Mouse (Mus musculus) myocyte (in vitro differentiated cells): ENCODE results near the gene Eed. TPM values are rescaled to one million over a fixed set of nuclear protein-coding genes. Genes with fewer than 3 reads are reported as not detected.
A peak's percentile ranks its signal among the peaks of the same experiment; 100 is the strongest.

ENCODE experiments used
- H3K27me3 ChIP-seq: one replicate; pipeline ENCODE4 v1.6.1; 2011; ENCODE audit not compliant: control insufficient read depth, insufficient read depth, insufficient read length
- H3K36me3 ChIP-seq: one replicate; pipeline ENCODE4 v1.6.1; 2011; ENCODE audit not compliant: control insufficient read depth, insufficient read depth
- H3K4me2 ChIP-seq: one replicate; pipeline ENCODE4 v1.6.1; 2011; ENCODE audit warnings: low read depth, control low read depth
- H3K4me3 ChIP-seq: one replicate; pipeline ENCODE4 v1.5.1; 2011; ENCODE audit warnings: mild to moderate bottlenecking, control low read depth, moderate library complexity
- H3K79me2 ChIP-seq: one replicate; pipeline ENCODE4 v1.6.1; 2011; ENCODE audit not compliant: control insufficient read depth, insufficient read depth
- H3ac ChIP-seq: one replicate; pipeline ENCODE4 v1.6.1; 2011; ENCODE audit not compliant: control insufficient read depth, insufficient read length
- CEBPB ChIP-seq: IDR thresholded peaks from 2 replicates; pipeline ENCODE4 v1.6.1; 2011; ENCODE audit warnings: mild to moderate bottlenecking, moderate library complexity; ENCODE audit not compliant: poor library complexity, insufficient read depth, severe bottlenecking
- E2F4 ChIP-seq: IDR thresholded peaks from one replicate; pipeline ENCODE4 v1.6.1; 2011; ENCODE audit warnings: mild to moderate bottlenecking, control low read depth, moderate library complexity; ENCODE audit not compliant: insufficient read depth
- MAX ChIP-seq: IDR thresholded peaks from one replicate; pipeline ENCODE4 v1.6.1; 2011; ENCODE audit warnings: low read depth, mild to moderate bottlenecking, control low read depth
- MYOD1 ChIP-seq, 3 experiments: IDR thresholded peaks; one replicate each; pipeline ENCODE4 v1.6.1; 2011; ENCODE audit warnings: control low read depth in 2 of 3, low read depth in 2 of 3, mild to moderate bottlenecking in 2 of 3, moderate library complexity in 1 of 3; ENCODE audit not compliant: insufficient read length in 2 of 3, control insufficient read depth in 1 of 3
- MYOG ChIP-seq, 3 experiments: IDR thresholded peaks; one replicate each; pipeline ENCODE4 v1.6.1; 2011; ENCODE audit warnings: control low read depth in 2 of 3, low read depth in 2 of 3, mild to moderate bottlenecking in 2 of 3; ENCODE audit not compliant: insufficient read length in 2 of 3, control insufficient read depth in 1 of 3, insufficient read depth in 1 of 3
- POLR2A ChIP-seq: IDR thresholded peaks from one replicate; pipeline ENCODE4 v1.6.1; 2011; ENCODE audit warnings: low read depth, mild to moderate bottlenecking, control low read depth, moderate library complexity; ENCODE audit not compliant: insufficient read length
- POLR2AphosphoS2 ChIP-seq: IDR thresholded peaks from one replicate; pipeline ENCODE4 v1.6.1; 2011; ENCODE audit warnings: low read depth, control low read depth; ENCODE audit not compliant: insufficient read length
- REST ChIP-seq: IDR thresholded peaks from one replicate; pipeline ENCODE4 v1.6.1; 2011; ENCODE audit warnings: mild to moderate bottlenecking, control low read depth, moderate library complexity; ENCODE audit not compliant: insufficient read depth, insufficient read length
- SRF ChIP-seq: IDR thresholded peaks from one replicate; pipeline ENCODE4 v1.6.1; 2011; ENCODE audit warnings: low read depth; ENCODE audit not compliant: control insufficient read depth, insufficient read length
- TCF12 ChIP-seq: IDR thresholded peaks from one replicate; pipeline ENCODE4 v1.6.1; 2011; ENCODE audit warnings: mild to moderate bottlenecking, control low read depth; ENCODE audit not compliant: poor library complexity, insufficient read depth, severe bottlenecking
- TCF3 ChIP-seq: IDR thresholded peaks from one replicate; pipeline ENCODE4 v1.6.1; 2011; ENCODE audit warnings: low read depth, control low read depth; ENCODE audit not compliant: insufficient read length
- USF1 ChIP-seq: IDR thresholded peaks from one replicate; pipeline ENCODE4 v1.6.1; 2011; ENCODE audit warnings: low read depth, mild to moderate bottlenecking, control low read depth, moderate library complexity
- polyA plus RNA-seq: library from polyadenylated mRNA; unstranded; fragments of >200 nt; fragmentation: generic; extraction: Trizol; gene quantifications from one replicate; pipeline ENCODE4 v1.2.1, GENCODE M21; 2012; ENCODE audit warnings: missing spikeins

The Eed gene
- polyA plus RNA-seq, 1 experiment = 25.7 TPM

DNA sequence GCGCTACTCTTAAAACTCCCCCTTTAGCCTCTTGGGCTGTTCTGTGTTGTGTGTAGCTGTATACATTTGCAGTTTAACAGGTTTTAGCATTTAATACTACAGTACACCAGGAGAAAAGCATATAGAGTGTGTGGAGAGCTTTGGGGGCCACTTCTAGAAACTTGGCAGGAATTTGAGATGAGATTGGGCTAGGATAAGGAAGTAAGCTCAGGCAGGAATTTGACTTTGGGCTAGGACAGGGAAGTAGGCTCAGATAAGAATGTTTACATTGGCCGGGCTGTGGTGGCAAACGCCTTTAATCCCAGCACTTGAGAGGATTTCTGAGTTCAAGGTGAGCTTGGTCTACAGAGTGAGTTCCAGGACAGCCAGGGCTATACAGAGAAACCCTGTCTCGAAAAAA is 31.4 kb downstream of the Eed start:
- Histone ChIP-seq H3K79me2 (no peaks in the 10 kb centered on the region), H3K4me2 (no peak overlapping the region), H3ac (no peak overlapping the region), H3K36me3 (no peaks in the 10 kb centered on the region), H3K4me3 (no peak overlapping the region), H3K27me3 (no peaks in the 10 kb centered on the region)
- TF ChIP-seq CEBPB = no peak
- TF ChIP-seq MYOD1 (IDR thresholded peaks at IDR 0.05; ENCODE audit: control insufficient read depth in 1 of 3, insufficient read length in 2 of 3, low read depth in 2 of 3) = no peak
- TF ChIP-seq TCF3 = no peak
- no peak for TF ChIP-seq E2F4
- TF ChIP-seq MAX = no peak
- no peak for TF ChIP-seq TCF12
- no peak for TF ChIP-seq MYOG (IDR thresholded peaks at IDR 0.05; ENCODE audit: control insufficient read depth in 1 of 3, insufficient read depth in 1 of 3, insufficient read length in 2 of 3, low read depth in 2 of 3)
- no peak for TF ChIP-seq POLR2A

DNA sequence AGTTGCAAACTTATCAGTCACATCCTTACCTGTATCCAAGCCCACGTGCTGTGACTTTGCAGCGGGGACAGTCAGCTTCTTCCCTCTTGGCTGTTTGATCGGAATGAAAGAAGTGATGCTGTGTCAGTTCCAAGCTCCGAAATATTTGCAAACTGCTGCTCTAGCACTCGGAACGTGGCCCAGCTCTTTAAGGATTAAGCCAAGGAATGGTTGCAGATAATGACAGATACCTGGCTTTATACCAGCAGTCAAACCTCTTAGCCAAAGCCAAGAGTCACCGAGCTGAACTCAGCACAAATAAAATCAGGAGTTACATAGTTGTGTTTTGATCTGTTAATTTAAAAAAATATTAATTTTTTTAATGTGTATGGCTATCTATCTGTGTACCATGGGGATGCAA is 32.8 kb downstream of the Eed start:
- TF ChIP-seq SRF = no peak
- no peak for TF ChIP-seq POLR2A
- no peak for TF ChIP-seq TCF3
- no peak for TF ChIP-seq MAX
- no peak for TF ChIP-seq TCF12
- TF ChIP-seq USF1 = no peak
- TF ChIP-seq E2F4 = no peak
- no peak for TF ChIP-seq REST
- TF ChIP-seq POLR2AphosphoS2 = no peak
- no peak for TF ChIP-seq MYOG (IDR thresholded peaks at IDR 0.05; ENCODE audit: control insufficient read depth in 1 of 3, insufficient read depth in 1 of 3, insufficient read length in 2 of 3, low read depth in 2 of 3)
- Histone ChIP-seq H3K79me2 (no peaks in the 10 kb centered on the region), H3K27me3 (no peaks in the 10 kb centered on the region), H3ac (no peak overlapping the region), H3K4me2 (no peak overlapping the region), H3K4me3 (no peak overlapping the region), H3K36me3 (no peaks in the 10 kb centered on the region)

DNA sequence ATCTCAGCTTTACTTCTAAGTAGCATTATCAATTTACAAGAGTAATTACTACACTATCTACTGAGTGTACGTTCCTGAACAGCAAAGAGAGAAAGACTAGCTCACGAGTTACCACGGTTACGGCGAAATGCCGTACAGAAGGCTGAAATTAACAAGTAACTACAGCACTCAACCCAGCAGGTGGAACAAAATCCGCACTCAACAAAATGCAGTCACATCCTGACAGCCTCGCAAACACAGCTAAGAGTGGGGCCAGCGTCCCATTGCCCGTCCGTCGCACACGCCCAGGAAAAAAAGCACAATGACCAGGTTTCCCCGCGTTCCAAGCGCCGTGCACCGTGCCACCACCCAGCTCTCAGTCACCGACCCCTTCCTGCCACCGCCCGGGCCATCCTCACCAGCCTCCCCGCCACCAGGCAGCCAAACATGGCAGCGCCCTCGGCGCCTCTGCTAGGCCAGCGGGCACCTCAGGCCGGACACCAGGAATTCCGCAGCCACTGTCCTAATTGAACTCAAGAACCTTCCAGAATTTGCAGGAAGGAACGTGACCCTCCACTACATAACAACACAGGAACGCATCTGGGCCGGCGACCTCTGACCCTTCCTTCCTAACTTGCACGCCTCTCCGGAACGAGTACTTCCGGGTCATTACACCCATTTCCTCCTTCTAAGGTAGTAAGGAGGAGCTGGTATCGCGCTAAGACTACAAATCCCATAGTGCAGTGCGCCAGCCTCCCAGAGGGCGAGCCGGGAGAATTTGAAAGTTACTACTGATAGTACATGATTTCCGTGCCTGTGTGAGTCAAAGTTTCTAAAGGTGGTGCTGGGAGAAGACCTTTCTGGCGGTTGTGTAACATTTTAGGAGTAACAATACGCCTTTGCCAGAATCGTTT is 40.0 kb downstream of the Eed start, which contains the start of gene Hikeshi:
Hikeshi (minus strand) TSS at position 634 of the 893 bp plus-strand sequence.
- no peaks in the 10 kb centered on the region for H3K36me3 ChIP-seq
- peak within 1 kb of the TSS; percentile 90 for H3K4me3 ChIP-seq
- H3ac ChIP-seq = peak within 1 kb of the TSS; percentile 66
- peak in 1 of 3 experiments; percentile 23 for TF ChIP-seq MYOG (IDR thresholded peaks at IDR 0.05; ENCODE audit: control insufficient read depth in 1 of 3, insufficient read depth in 1 of 3, insufficient read length in 2 of 3, low read depth in 2 of 3)
- TF ChIP-seq TCF12 = no peak
- 0 out of 2 replicates have a peak, but pooled peaks have one; percentile 3 for TF ChIP-seq CEBPB
- no peak for TF ChIP-seq MAX
- TF ChIP-seq SRF = peak; percentile 63
- TF ChIP-seq POLR2A = peak; percentile 37
- TF ChIP-seq MYOD1 (IDR thresholded peaks at IDR 0.05; ENCODE audit: control insufficient read depth in 1 of 3, insufficient read length in 2 of 3, low read depth in 2 of 3) = peak in 1 of 3 experiments; percentile 5
- TF ChIP-seq E2F4 = peak; percentile 97
- H3K79me2 ChIP-seq = peaks cover 28% of the 10 kb centered on the region
- H3K4me2 ChIP-seq = peak within 1 kb of the TSS; percentile 87
- no peaks in the 10 kb centered on the region for H3K27me3 ChIP-seq

DNA sequence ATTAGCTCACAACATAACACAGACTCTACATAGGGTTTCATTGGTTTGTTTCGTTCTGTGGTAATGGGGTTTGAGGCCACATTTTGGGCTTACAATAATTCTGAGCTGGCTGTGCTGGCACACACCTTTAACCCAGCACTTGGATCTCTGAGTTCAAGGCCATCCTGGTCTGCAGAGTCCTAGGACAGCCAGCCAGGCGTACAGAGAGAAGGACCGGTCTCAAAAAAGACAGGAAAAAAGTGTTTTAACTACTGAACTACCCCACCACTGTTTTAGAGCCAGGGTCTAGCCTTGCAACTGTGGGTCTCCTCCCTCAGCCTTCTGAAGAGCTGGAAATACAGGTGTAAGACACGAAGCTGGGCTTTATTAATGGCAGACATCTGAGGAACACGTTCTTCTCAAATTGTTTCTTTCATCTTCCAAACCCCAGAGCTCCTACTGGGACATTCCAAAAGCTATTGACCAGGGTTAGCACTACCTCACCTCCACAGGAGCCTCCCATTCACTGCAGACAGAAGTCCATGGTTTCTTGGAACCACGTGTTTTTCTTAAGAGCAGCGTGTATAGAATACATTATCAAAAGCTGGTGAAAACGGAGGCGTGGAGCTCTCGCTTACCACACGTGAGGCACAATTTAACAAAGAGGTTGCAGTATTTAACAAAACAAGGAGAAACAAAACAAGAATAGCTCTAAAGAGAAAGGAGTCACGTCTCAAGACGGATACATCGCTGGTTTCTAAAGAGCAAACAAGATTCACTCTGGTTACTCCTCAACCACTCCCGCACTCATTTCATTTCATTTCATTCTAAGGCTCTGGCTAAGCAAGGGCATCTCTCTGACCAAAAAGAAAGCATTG is 41.1 kb downstream of the Eed start:
- Histone ChIP-seq H3K79me2 (peaks cover 28% of the 10 kb centered on the region), H3K4me3 (peak overlapping the region; percentile 90), H3K27me3 (no peaks in the 10 kb centered on the region), H3K36me3 (no peaks in the 10 kb centered on the region), H3ac (peak overlapping the region; percentile 66), H3K4me2 (peak overlapping the region; percentile 87)
- TF ChIP-seq TCF12 = no peak
- TF ChIP-seq SRF = no peak
- no peak for TF ChIP-seq REST
- no peak for TF ChIP-seq CEBPB
- no peak for TF ChIP-seq TCF3
- TF ChIP-seq E2F4 = no peak
- no peak for TF ChIP-seq MYOD1 (IDR thresholded peaks at IDR 0.05; ENCODE audit: control insufficient read depth in 1 of 3, insufficient read length in 2 of 3, low read depth in 2 of 3)
- no peak for TF ChIP-seq POLR2AphosphoS2
